Mouse (Mus musculus) small intestine, adult 2 months (tissue): ENCODE results near the gene Arhgef33. TPM values are rescaled to one million over a fixed set of nuclear protein-coding genes. Genes with fewer than 3 reads are reported as not detected.

ENCODE experiments used
- H3K27ac ChIP-seq: fragments of 200-500 bp; 2 replicates; pipeline ENCODE4 v1.5.1; 2012; ENCODE audit warnings: low read depth, low read length, control low read depth, inconsistent platforms; ENCODE audit not compliant: insufficient read depth
- H3K27me3 ChIP-seq: fragments of 200-500 bp; 2 replicates; pipeline ENCODE4 v1.6.1; 2012; ENCODE audit warnings: mild to moderate bottlenecking, moderate library complexity, low read length, inconsistent platforms; ENCODE audit not compliant: control insufficient read depth, insufficient read depth
- H3K36me3 ChIP-seq: fragments of 200-500 bp; 2 replicates; pipeline ENCODE4 v1.6.1; 2012; ENCODE audit warnings: mild to moderate bottlenecking, low read length, control low read depth, inconsistent platforms; ENCODE audit not compliant: control insufficient read depth, insufficient read depth
- H3K4me1 ChIP-seq: fragments of 200-500 bp; 2 replicates; pipeline ENCODE4 v1.6.1; 2012; ENCODE audit warnings: low read length, inconsistent platforms, mixed read lengths; ENCODE audit not compliant: control insufficient read depth, insufficient read depth, insufficient read length
- H3K4me3 ChIP-seq: fragments of 200-500 bp; 2 replicates; pipeline ENCODE4 v1.5.1; 2012; ENCODE audit warnings: low read depth, mild to moderate bottlenecking, control low read depth, inconsistent platforms, low read length, moderate library complexity
- CTCF ChIP-seq: fragments of 200-500 bp; IDR thresholded peaks from 2 replicates; pipeline ENCODE4 v1.5.1; 2012; ENCODE audit warnings: low read depth, mild to moderate bottlenecking, control low read depth, inconsistent platforms, low read length, moderate library complexity, mixed read lengths; ENCODE audit not compliant: insufficient replicate concordance, insufficient read length; ENCODE audit errors: extremely low read depth
- POLR2A ChIP-seq: fragments of 200-500 bp; IDR thresholded peaks from 2 replicates; pipeline ENCODE4 v1.6.1; 2012; ENCODE audit warnings: low read depth, mild to moderate bottlenecking, control low read depth, inconsistent platforms, low read length, moderate library complexity
- WGBS: fragments of 180-500 bp; shearing (Covaris S2); methylation state at CpG from one replicate; pipeline ENCODE4 v1.1.7; 2018; 5-methylcytosine and 5-hydroxymethylcytosine counted together
- polyA plus RNA-seq: library from polyadenylated mRNA; depleted of rRNA; stranded (reverse); fragments of >200 nt; gene quantifications from 2 replicates; pipeline ENCODE4 v1.2.3, GENCODE M21; 2012

Arhgef33 gene
- polyA plus RNA-seq, 1 experiment = 0.28 TPM

DNA sequence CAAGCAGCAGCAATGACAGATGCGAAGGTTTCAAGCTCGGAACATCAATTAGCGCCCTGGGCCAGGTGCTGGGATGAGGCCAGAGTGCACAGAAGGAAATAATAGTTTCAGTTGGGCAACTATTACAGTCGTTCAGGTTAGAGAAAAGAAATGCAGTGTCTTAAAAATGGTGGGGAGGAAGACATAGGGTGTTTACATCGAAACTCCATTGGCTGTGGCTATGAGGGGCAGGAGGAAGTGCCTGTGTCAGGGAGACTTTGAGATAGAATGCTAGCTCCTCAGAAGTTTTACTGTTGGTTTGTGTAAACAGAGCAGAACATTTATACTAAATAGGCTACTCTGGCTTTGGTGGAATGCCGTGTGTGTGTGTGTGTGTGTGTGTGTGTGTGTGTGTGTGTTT, 19.2 kb upstream of the Arhgef33 start:
- 0 out of 2 replicates have a peak, but pooled peaks cover 2% of the 10 kb centered on the region for H3K36me3 ChIP-seq
- WGBS = 57% methylated on average over 6 of the region's 6 CpGs
- TF ChIP-seq CTCF = no peak
- H3K4me3 ChIP-seq = no peak overlapping the region
- no peaks in the 10 kb centered on the region for H3K27me3 ChIP-seq
- H3K4me1 ChIP-seq = peaks cover 3% of the 10 kb centered on the region; the same call in 1 of the 2 replicates
- no peak overlapping the region for H3K27ac ChIP-seq

GRCm38 (mm10) chr17:80289280-80290073, 17.7 kb upstream of the Arhgef33 start:
- 0 out of 2 replicates have a peak, but pooled peaks cover 2% of the 10 kb centered on the region for H3K36me3 ChIP-seq
- H3K4me1 ChIP-seq = peaks cover 3% of the 10 kb centered on the region; the same call in 1 of the 2 replicates
- peak overlapping the region; percentile 97 for H3K4me3 ChIP-seq
- peak overlapping the region; percentile 59; the same call in 1 of the 2 replicates for H3K27ac ChIP-seq
- no peak for TF ChIP-seq CTCF
- TF ChIP-seq POLR2A = no peak
- under 1% methylated on average over 30 of the region's 30 CpGs for WGBS
- no peaks in the 10 kb centered on the region for H3K27me3 ChIP-seq

DNA sequence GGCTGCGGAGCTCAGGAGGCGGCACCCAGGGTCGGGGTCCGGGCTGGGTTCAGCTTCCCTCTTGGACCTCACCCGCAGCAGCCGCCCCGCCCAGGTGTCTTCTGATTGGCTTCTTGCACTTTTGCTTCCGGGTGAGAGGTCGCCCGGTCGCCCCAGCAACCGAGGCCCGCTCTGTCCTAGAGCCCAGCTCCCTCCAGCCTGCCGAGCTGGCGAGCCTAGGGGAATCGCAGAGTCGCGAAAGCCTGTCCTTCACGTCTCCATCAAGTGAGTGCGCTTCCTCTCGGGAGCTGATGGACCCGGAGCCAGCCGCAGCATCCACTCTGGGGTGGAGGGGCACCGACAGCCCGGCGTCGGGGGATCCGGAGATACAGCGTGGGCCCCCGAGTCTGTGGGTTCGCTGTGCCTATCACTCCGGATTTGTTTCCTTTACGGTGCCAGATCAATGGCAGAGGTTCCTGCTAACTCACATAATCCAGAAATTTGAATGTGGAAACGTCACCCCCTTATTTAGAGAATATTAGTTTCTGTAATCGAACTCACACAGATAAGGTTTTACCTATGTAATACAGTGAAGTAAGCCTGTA, 17.0 kb upstream of the Arhgef33 start, which contains the start of the genes Morn2 and Dhx57:
Gene Morn2 (plus strand): TSS at position 130 of the 584 bp plus-strand sequence.
Gene Dhx57 (minus strand): TSS at position 403 of the 584 bp plus-strand sequence.
- TF ChIP-seq CTCF (no peak), POLR2A (peak; percentile 46; the same call in 1 of the 2 replicates)
- under 1% methylated on average over 35 of the region's 35 CpGs for WGBS

GRCm38 (mm10) chr17:80291148-80291547, 16.1 kb upstream of the Arhgef33 start:
- Histone ChIP-seq H3K27me3 (no peaks in the 10 kb centered on the region), H3K4me1 (peaks cover 3% of the 10 kb centered on the region; the same call in 1 of the 2 replicates), H3K27ac (no peak overlapping the region), H3K4me3 (no peak overlapping the region), H3K36me3 (no peaks in the 10 kb centered on the region)
- TF ChIP-seq CTCF = no peak
- no peak for TF ChIP-seq POLR2A
- WGBS = 26% methylated on average over 2 of the region's 2 CpGs

More for the DNA sequence above, 17.0 kb upstream of the Arhgef33 start, which contains the start of the genes Morn2 and Dhx57:
- Histone ChIP-seq H3K27me3 (no peaks in the 10 kb centered on the region), H3K4me1 (peaks cover 3% of the 10 kb centered on the region; the same call in 1 of the 2 replicates), H3K4me3 (peak within 1 kb of the TSS; percentile 97), H3K36me3 (no peaks in the 10 kb centered on the region), H3K27ac (peak within 1 kb of the TSS; percentile 59)

DNA sequence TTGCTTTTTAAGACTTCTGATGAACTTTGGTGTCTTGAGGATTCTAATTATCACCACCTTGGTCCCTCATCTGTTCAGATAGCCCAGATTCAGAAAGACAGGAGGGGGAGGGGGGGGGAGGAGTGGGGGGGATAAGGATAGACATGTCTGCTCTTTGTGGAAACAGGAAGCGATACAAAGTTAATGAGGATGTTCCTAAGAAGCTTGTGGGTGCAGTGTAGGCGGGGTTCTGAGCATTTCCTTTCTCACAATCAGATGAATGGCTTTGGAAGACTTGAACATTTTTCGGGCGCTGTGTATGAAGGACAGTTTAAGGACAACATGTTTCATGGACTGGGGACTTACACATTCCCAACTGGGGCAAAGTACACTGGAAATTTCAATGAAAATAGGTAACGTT, 11.9 kb upstream of the Arhgef33 start:
- TF ChIP-seq POLR2A = no peak
- no peak for TF ChIP-seq CTCF
- H3K27me3 ChIP-seq = no peaks in the 10 kb centered on the region
- WGBS = 83% methylated on average over 5 of the region's 5 CpGs

DNA sequence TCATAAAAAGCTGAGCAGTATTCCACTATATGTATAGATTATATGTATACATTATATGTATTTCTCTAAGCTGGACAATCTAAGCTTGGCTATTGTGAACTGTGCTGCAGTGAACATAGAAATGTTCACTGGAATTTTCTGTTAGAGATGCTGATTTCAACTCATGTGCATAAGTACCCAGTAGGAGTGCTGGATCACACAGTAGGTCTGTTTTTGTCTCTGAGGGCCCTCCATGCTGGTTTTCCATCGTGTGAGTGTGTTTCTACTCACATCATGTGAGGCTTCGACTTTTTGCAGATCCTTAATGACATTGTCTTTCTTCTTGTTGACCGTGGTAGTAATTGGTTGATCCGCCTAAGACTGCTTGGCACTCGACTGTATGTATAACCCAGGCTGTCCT, 8.4 kb upstream of the Arhgef33 start:
- H3K4me3 ChIP-seq = no peak overlapping the region
- no peaks in the 10 kb centered on the region for H3K36me3 ChIP-seq
- no peaks in the 10 kb centered on the region for H3K27me3 ChIP-seq
- 88% methylated on average over 5 of the region's 5 CpGs for WGBS
- TF ChIP-seq CTCF = no peak
- TF ChIP-seq POLR2A = no peak
- H3K4me1 ChIP-seq = no peaks in the 10 kb centered on the region
- no peak overlapping the region for H3K27ac ChIP-seq

More for the DNA sequence above, 11.9 kb upstream of the Arhgef33 start:
- no peaks in the 10 kb centered on the region for H3K4me1 ChIP-seq
- no peak overlapping the region for H3K4me3 ChIP-seq
- H3K36me3 ChIP-seq = no peaks in the 10 kb centered on the region
- no peak overlapping the region for H3K27ac ChIP-seq

DNA sequence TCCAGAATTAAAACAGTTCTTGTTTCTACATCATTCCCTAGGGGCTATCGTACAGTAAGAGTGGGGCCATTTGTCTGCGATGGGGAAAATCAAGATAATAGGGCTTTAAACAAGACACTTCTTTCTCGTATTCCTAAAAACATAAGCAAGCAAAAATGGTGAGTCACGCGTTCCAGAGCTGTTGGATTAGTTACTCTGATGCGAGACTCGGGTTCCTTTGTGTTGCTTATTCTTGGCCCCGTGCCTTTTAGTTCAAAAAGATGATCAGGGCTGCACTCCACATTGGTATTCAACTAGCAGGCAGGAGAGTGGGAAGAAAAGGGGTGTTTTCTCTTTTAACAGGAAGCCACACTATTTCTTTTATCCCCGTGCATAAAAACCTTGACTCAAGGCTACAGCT, 4.6 kb downstream of the Arhgef33 start:
- TF ChIP-seq CTCF = no peak
- no peak for TF ChIP-seq POLR2A
- no peaks in the 10 kb centered on the region for H3K4me1 ChIP-seq

More for the DNA sequence above, 4.6 kb downstream of the Arhgef33 start:
- no peak overlapping the region for H3K27ac ChIP-seq
- H3K4me3 ChIP-seq = no peak overlapping the region
- no peaks in the 10 kb centered on the region for H3K27me3 ChIP-seq
- WGBS = 75% methylated on average over 9 of the region's 9 CpGs
- no peaks in the 10 kb centered on the region for H3K36me3 ChIP-seq
